Mouse (Mus musculus) liver (tissue): ENCODE results near the gene Ryr2.

Experiments used
- DNase-seq: peaks from one replicate; pipeline ENCODE4 v3.0.0-alpha.2; 2020; ENCODE audit warnings: mixed read lengths

Gene Ryr2

GRCm38 (mm10) chr13:12093146-12093545 is 13.6 kb downstream of the Ryr2 start:
- no peak for DNase-seq

GRCm38 (mm10) chr13:12092379-12093107 is 14.2 kb downstream of the Ryr2 start:
- DNase-seq = no peak

- DNase-seq = no peak
Measured at GRCm38 (mm10) chr13:12084112-12084475, 22.7 kb downstream of the Ryr2 start.

GRCm38 (mm10) chr13:12083443-12084111 is 23.2 kb downstream of the Ryr2 start:
- DNase-seq = no peak

GRCm38 (mm10) chr13:12080590-12080989 is 26.2 kb downstream of the Ryr2 start:
- no peak for DNase-seq

- DNase-seq = no peak
Measured at GRCm38 (mm10) chr13:12079536-12079935, 27.2 kb downstream of the Ryr2 start.

GRCm38 (mm10) chr13:12074897-12075296 is 31.8 kb downstream of the Ryr2 start:
- no peak for DNase-seq

- DNase-seq = no peak
Measured at GRCm38 (mm10) chr13:12072571-12072970, 34.2 kb downstream of the Ryr2 start.

- DNase-seq = no peak
Measured at GRCm38 (mm10) chr13:12072112-12072511, 34.6 kb downstream of the Ryr2 start.

- no peak for DNase-seq
Measured at GRCm38 (mm10) chr13:12070157-12071129, 36.3 kb downstream of the Ryr2 start.

- no peak for DNase-seq
Measured at GRCm38 (mm10) chr13:12064576-12064975, 42.2 kb downstream of the Ryr2 start.

GRCm38 (mm10) chr13:12063561-12063960 is 43.2 kb downstream of the Ryr2 start:
- DNase-seq = no peak

GRCm38 (mm10) chr13:12057357-12057771 is 49.4 kb downstream of the Ryr2 start:
- DNase-seq = no peak

GRCm38 (mm10) chr13:12055913-12056312 is 50.8 kb downstream of the Ryr2 start:
- no peak for DNase-seq

- no peak for DNase-seq
Measured at GRCm38 (mm10) chr13:12053910-12054309, 52.8 kb downstream of the Ryr2 start.

- DNase-seq = no peak
Measured at GRCm38 (mm10) chr13:12050809-12051208, 55.9 kb downstream of the Ryr2 start.

- DNase-seq = no peak
Measured at GRCm38 (mm10) chr13:12047059-12047458, 59.7 kb downstream of the Ryr2 start.

- no peak for DNase-seq
Measured at GRCm38 (mm10) chr13:12044751-12045150, 62.0 kb downstream of the Ryr2 start.

GRCm38 (mm10) chr13:12042891-12043491 is 63.8 kb downstream of the Ryr2 start:
- DNase-seq = no peak

- no peak for DNase-seq
Measured at GRCm38 (mm10) chr13:12039967-12040366, 66.8 kb downstream of the Ryr2 start.

GRCm38 (mm10) chr13:12038676-12039075 is 68.1 kb downstream of the Ryr2 start:
- no peak for DNase-seq

GRCm38 (mm10) chr13:12037241-12037640 is 69.5 kb downstream of the Ryr2 start:
- DNase-seq = no peak

GRCm38 (mm10) chr13:12036834-12037233 is 69.9 kb downstream of the Ryr2 start:
- DNase-seq = no peak
